Mouse (Mus musculus): ENCODE measurements around the gene Cdhr1.
"Not testable (repeated sequence)": the region's sequence is repeated elsewhere in the genome, so short reads cannot be mapped to it uniquely, and the experiment has no call there.

The Cdhr1 gene

GRCm38 (mm10) chr14:37097956-37098530 is at the start of gene Cdhr1:
Cdhr1 (minus strand) TSS chr14:37098347.
- DNase-seq (ENCODE audit: low spot score), result no peak

DNA sequence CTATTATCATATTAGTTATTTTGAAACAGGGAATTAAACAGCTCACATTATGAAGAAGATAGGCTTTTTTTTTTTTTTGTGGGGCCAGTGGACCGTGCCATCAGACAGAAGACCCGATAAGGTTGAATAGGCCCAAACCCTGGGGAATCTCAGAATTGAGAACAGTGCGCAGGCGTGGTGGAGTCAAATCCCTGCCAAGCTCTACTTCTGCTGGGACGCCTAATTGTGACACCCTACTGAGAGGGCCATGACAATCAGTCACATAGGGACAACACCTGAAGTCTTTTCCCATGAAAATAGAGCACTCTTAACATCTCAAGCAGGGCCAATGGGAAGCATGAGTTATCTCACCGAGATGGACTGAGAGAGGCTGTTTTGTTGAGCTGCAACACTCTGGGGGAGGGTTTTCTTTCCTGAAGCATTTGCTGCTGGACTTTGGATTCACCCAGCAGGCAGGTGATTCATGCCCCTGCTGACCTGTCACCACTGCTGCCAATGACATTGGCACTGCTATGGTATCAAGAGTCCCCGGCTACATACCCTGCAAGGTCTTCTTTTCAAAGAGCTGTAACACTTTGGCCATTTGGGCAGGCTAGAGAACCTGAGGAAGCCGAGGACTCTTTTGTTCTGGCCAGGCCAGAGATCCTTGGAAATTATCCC is 41.0 kb upstream of the Cdhr1 start:
- DNase-seq (ENCODE audit: low spot score), result no peak

- not testable (repeated sequence) for DNase-seq (ENCODE audit: low spot score)
These were observed 39.4 kb upstream of the Cdhr1 start for GRCm38 (mm10) chr14:37137596-37137995.

DNA sequence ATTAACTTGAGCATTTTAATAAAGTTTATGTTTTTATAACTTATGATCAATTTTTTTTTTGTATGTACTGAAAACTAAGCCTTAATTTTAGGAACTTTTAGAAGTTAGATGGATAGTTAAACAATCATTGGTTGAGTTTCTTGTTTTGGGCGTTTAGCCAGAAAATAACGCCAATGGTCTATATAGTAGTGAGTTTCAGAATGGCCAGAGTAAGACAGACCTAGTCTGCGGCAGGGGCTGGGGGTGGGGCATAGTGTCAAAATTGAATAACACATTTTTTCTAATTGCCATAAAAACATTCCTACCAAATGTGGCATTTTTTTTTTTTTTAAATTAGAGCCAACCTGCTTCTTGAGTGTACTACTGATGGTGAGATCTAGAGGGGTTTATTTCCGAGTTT is 38.0 kb upstream of the Cdhr1 start:
- no peak for DNase-seq (ENCODE audit: low spot score)

DNA sequence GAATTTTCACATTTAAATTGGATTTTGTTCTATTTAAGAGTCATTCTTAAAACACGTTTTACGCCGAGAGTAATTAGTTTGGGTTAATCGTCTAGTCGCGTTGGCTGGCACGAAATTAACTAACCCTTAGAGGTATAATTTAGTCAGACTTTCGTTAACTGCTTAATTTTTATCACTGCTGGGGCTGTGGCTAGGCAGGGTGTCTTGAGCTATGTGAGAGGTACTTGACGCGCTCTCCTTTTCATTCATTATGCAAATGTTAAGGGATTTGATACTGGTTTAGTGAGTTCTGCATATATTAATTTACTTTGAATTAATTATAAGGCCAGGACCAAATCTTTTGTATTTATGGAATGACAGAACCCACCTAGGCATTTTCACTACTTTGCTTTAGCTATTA is 37.5 kb upstream of the Cdhr1 start:
- no peak for DNase-seq (ENCODE audit: low spot score)

DNA sequence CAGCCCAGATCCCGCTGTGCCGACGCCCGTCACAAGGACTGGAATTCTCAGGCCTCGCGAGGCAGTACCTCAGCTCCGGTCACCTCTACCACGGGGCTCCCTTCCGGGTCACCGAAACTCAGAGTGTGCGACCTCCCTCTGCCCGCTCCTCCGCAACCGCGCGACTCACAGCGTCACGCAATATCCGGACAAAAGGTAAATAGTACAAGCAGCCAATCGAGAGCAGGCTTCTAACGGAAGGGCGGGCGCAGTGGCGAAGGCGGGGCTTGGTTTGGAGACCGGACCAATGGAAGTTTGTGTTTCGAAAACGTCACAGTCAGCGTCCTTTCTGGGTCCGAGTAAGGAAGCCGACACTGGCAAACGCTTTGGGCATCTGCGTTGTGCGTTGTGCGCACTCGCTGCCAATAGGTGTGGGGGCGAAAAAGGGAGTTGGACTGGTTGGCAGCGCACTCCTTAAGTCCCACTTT is 37.0 kb upstream of the Cdhr1 start, which contains the start of gene Ghitm:
Gene Ghitm, minus strand, starts transcription at position 146 of the 467 bp plus-strand sequence.
- peak; percentile 93 for DNase-seq (ENCODE audit: low spot score)

GRCm38 (mm10) chr14:37134304-37135126 is 36.4 kb upstream of the Cdhr1 start:
- DNase-seq (ENCODE audit: low spot score), result no peak

DNA sequence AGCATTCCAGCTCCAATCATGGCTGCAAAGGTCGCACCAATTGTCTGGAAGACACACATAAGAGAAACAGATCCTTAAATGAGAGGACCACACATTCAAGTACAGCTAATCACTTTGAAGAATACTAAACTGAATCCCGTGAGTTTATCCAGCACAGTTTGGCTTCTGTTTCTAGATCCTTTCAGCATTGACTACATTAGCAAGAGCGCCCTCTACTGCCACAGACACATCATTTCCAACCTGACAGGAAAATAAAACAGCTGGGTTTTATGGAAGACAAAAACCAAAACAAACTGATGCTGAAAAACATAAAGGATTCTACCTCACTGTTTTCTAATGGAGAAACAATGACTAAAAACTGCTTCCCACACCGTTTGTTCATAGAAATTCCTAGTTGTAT is 29.5 kb upstream of the Cdhr1 start:
- DNase-seq (ENCODE audit: low spot score), result no peak

DNA sequence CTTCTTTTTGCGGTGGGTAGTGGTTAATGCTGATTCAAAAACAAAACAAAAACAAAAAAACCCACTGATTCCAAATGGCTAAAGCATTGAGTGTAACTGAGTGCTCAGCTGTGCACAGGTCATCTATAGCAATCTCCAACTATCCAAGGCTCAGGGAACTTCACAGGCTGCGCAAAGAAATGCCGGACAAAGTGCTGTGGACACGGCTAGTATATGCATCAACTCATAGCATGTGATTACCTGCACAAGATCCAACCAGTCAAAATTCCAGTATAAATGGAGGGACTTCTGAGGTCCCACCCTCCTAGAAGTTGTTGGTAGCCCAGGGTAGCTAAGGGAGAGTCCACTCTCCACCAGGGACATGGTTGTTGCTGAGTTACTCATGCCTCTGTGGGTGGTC is 21.1 kb upstream of the Cdhr1 start:
- no peak for DNase-seq (ENCODE audit: low spot score)

- DNase-seq (ENCODE audit: low spot score), result no peak
These were observed 15.8 kb upstream of the Cdhr1 start, which contains the start of gene 2610528A11Rik for GRCm38 (mm10) chr14:37113922-37114321. 2610528A11Rik (minus strand) TSS chr14:37114022.

- DNase-seq (ENCODE audit: low spot score), result no peak
These were observed 14.8 kb upstream of the Cdhr1 start for GRCm38 (mm10) chr14:37112931-37113330.

DNA sequence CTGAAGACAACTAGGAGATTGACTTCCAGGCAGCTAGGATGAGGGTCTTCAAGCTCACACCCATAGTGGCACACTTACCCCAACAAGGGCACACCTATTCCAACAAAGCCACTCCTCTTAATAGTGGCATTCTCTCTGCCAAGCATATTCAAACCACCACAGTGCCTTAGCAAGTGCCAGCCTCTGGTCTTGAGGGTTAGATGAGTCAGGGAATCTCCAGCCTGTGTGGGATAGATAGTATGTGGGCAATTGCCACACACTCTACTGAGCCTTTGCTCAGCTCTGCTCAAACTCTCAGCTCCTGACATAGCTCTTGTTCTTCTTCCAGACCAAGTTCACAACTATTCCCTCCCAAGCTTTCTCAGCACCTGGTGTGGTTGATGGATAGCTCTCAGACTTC is 13.2 kb upstream of the Cdhr1 start:
- no peak for DNase-seq (ENCODE audit: low spot score)

DNA sequence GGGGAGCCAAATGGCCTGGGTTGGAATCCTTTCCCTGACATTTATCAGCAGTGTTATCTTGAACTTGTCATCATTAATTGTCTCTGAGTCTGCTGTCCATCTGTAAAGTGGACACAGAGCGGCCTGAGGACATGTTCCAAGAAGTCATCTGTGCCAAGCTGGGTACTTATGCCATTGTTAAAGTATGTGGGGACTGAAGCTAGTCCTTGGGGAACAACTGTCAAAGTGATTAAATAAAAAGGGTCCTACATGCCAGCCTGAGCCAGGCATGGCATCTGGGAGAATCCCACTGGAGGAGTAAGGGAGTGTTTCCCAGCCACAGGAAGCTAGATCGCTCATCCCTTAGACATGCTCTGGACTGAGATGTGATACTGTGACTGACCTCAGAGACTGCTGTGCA is 12.3 kb upstream of the Cdhr1 start:
- no peak for DNase-seq (ENCODE audit: low spot score)

DNA sequence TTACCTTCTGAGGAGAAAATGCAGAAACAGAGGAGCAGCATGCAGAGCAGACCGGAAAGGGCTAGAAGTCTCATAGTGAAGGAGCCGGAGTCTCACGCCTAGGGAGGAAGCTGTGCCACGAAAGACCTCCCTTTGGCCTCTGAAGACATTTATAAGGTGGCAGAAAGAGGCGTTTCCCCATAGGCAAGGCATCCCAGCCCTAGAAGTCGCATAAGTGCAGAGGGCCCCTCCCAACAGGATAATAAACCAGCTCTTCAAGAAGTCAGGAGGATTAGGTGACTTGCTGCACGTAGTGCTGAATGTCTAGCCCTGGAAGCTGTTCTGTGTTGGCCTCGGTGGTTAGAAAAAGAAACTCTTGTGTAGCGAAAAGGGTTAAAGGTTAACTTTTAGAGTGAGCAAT is 11.8 kb upstream of the Cdhr1 start:
- no peak for DNase-seq (ENCODE audit: low spot score)

DNA sequence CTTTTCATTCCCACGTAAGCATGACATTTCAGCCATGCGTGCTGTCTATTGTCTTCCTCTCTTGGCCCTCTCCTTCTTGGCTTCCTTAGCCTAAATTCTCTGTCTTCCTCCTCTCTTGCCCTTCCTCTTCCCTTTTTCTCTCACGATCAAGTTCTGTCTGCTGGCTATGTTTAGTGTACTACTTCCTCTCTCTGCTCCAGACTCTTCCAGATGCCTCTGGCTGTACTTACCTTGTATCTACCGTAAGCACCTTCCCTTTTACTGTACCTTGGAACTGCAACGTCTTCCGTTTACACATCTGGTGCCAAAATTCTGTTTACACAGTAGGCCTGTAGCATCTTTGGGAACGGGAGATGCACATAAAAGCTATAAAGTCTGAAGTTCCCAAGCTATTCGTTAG is 11.3 kb upstream of the Cdhr1 start:
- no peak for DNase-seq (ENCODE audit: low spot score)

DNA sequence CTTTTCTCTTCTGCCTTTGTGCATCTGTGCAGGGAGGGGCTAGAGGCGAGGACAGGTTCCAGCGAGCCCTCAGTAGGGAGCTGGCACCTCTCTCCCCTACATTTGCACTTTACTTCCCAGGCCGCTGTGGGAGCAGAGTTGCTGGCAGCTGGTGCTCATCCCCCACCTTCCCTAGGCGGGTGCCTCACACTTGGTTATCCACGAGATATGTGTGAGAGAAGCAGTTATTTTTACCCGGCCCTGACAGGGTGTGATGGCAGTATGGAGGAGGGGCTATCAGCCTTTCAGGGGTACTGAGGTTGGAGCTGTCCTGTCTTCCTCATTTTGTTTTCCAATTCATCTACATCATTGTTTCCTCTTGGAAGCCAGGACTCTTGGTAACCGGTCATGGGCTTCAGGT is 7.7 kb upstream of the Cdhr1 start:
- no peak for DNase-seq (ENCODE audit: low spot score)

DNA sequence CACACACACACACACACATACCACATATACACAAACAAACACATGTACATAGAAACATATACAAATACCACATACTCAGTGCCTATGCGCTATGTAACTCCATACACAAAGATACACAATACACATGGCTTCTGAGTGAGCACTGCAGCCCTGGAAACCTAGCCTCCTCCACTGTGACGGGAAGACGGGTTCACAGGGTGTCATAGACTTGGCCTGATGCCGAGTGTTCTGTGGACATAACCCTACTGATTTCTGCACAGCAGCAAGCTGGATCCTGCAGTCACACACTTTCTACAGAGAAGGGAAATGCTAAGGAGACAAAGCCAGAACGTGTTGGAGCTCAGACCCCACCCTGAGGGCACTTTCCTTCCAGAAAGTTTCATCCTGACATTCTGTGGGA is 6.6 kb upstream of the Cdhr1 start:
- DNase-seq (ENCODE audit: low spot score), result no peak

GRCm38 (mm10) chr14:37102484-37102883 is 4.3 kb upstream of the Cdhr1 start:
- no peak for DNase-seq (ENCODE audit: low spot score)

GRCm38 (mm10) chr14:37101531-37101930 is 3.4 kb upstream of the Cdhr1 start:
- DNase-seq (ENCODE audit: low spot score), result no peak

DNA sequence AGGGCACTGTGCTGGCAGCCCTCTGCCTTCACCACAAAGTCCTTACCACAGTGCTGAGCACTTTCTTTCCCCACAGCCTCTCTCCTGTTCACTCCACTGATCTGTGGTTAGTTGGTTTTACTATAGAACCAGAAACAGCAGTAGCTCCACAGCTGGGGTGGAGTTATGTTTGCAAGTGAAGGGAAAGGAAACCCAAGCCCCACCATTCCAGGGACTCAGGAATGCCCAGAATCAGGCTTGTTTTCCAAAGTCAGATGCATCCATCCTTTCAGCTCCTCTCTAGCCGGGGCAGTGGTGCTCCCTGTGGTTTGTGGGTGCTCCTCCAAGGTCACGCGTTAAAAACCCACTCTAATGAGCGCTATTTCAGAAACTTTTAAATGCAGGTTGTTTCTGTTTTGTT is 2.6 kb downstream of the Cdhr1 start:
- DNase-seq (ENCODE audit: low spot score), result no peak

DNA sequence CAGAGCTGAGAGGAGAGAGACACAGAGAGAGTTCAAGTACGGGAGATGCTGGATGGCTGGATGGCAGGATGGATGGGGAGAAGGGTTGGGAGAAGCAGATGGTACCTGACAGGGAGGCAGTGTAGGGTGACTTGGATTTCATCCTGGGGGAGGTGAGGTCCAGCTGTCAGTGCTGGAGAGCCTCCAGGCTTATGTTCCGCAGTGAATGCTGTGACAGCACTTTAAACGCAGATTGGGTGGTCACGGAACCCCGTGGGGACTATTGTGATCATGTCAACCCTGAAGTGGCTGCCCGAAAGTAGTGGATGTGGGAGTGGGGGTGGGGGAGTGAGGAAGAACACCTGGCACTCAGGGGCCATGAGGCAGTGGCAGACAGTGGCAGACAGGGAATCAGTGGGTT is 3.7 kb downstream of the Cdhr1 start:
- no peak for DNase-seq (ENCODE audit: low spot score)

DNA sequence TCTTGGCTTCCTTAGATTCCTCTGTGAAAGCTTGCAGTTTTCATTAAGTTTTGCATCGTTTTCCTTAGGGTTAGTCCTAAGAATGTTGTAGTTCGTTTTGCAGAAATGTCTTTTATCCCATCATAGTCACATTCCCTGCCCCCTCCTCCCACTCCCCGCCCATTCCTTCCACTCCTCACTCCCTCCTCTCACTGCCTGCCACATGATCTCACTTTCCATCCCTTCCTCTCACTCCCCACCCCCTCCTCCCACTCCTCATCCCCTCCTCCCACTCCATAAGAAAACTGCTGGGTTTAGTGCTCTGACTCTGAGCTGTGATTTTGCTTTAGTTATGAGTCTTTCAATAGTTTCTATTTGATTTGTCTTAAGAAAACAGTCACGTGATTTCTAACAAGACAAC is 14.4 kb downstream of the Cdhr1 start:
- no peak for DNase-seq (ENCODE audit: low spot score)

DNA sequence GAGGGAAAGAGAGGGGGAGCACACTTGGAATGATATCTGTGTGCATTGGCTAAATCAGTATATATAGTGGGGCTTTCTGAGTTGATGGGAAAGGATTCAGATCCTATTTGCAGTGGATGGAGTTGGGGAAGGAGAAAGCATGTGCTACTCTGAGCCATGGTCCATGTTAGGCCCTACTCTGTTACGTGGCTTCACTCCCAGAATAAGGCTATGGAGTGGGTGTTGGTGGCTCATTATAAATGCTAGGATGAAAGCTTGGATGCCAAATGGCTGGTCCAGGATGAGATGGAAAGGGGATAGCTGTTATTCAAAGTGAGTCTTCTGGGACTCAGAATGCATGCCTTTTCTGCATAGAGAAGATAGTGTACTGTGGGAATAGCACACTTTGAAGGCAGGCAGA is 17.4 kb downstream of the Cdhr1 start:
- DNase-seq (ENCODE audit: low spot score), result no peak

Measured in ovary, adult 18-20 months (tissue).